Mouse (Mus musculus): ENCODE data around the gene Alpk3.

Gene Alpk3

GRCm38 (mm10) chr7:81074546-81074945 is 17.1 kb downstream of the Alpk3 start:
- DNase-seq (ENCODE audit: low spot score in 2 of 2), result peak; percentile 43 to 44

- peak; percentile 76 to 77 for DNase-seq (ENCODE audit: low spot score in 2 of 2)
Measured at GRCm38 (mm10) chr7:81075299-81075698, 17.9 kb downstream of the Alpk3 start.

GRCm38 (mm10) chr7:81075732-81076131 is 18.3 kb downstream of the Alpk3 start:
- DNase-seq (ENCODE audit: low spot score in 2 of 2), result no peak

- no peak for DNase-seq (ENCODE audit: low spot score in 2 of 2)
Measured at GRCm38 (mm10) chr7:81077009-81077408, 19.6 kb downstream of the Alpk3 start.

GRCm38 (mm10) chr7:81078740-81079139 is 21.3 kb downstream of the Alpk3 start:
- DNase-seq (ENCODE audit: low spot score in 2 of 2), result no peak

- DNase-seq (ENCODE audit: low spot score in 2 of 2), result no peak
Measured at GRCm38 (mm10) chr7:81093420-81093965, 36.1 kb downstream of the Alpk3 start.

- DNase-seq (ENCODE audit: low spot score in 2 of 2), result no peak
Measured at GRCm38 (mm10) chr7:81094104-81094757, 36.8 kb downstream of the Alpk3 start.

GRCm38 (mm10) chr7:81100341-81100740 is 42.9 kb downstream of the Alpk3 start:
- no peak for DNase-seq (ENCODE audit: low spot score in 2 of 2)

GRCm38 (mm10) chr7:81102854-81103253 is 45.5 kb downstream of the Alpk3 start:
- DNase-seq (ENCODE audit: low spot score in 2 of 2), result no peak

GRCm38 (mm10) chr7:81105525-81105924 is 48.1 kb downstream of the Alpk3 start:
- DNase-seq (ENCODE audit: low spot score in 2 of 2), result no peak

- no peak for DNase-seq (ENCODE audit: low spot score in 2 of 2)
Measured at GRCm38 (mm10) chr7:81108226-81108625, 50.8 kb downstream of the Alpk3 start.

GRCm38 (mm10) chr7:81109717-81110651 is 52.6 kb downstream of the Alpk3 start:
- no peak for DNase-seq (ENCODE audit: low spot score in 2 of 2)

GRCm38 (mm10) chr7:81110791-81111190 is 53.4 kb downstream of the Alpk3 start:
- DNase-seq (ENCODE audit: low spot score in 2 of 2), result no peak

GRCm38 (mm10) chr7:81111729-81112128 is 54.3 kb downstream of the Alpk3 start:
- DNase-seq (ENCODE audit: low spot score in 2 of 2), result no peak

GRCm38 (mm10) chr7:81112686-81113360 is 55.4 kb downstream of the Alpk3 start:
- no peak for DNase-seq (ENCODE audit: low spot score in 2 of 2)

- no peak for DNase-seq (ENCODE audit: low spot score in 2 of 2)
Measured at GRCm38 (mm10) chr7:81114555-81114954, 57.2 kb downstream of the Alpk3 start, which contains the start of gene Slc28a1. Gene Slc28a1 (plus strand): TSS chr7:81114799.

GRCm38 (mm10) chr7:81121099-81121498 is 63.7 kb downstream of the Alpk3 start:
- no peak for DNase-seq (ENCODE audit: low spot score in 2 of 2)

- DNase-seq (ENCODE audit: low spot score in 2 of 2), result no peak
Measured at GRCm38 (mm10) chr7:81122808-81123207, 65.4 kb downstream of the Alpk3 start.

- DNase-seq (ENCODE audit: low spot score in 2 of 2), result no peak
Measured at GRCm38 (mm10) chr7:81123553-81123952, 66.2 kb downstream of the Alpk3 start.

GRCm38 (mm10) chr7:81124773-81125172 is 67.4 kb downstream of the Alpk3 start:
- no peak for DNase-seq (ENCODE audit: low spot score in 2 of 2)

GRCm38 (mm10) chr7:81125215-81126175 is 68.1 kb downstream of the Alpk3 start:
- DNase-seq (ENCODE audit: low spot score in 2 of 2), result no peak
